Mouse (Mus musculus) embryo, embryonic 10 days (tissue): ENCODE measurements around the gene Fam122b.
"Not testable (repeated sequence)": the region's sequence is repeated elsewhere in the genome, so short reads cannot be mapped to it uniquely, and the experiment has no call there.

Experiments used
- DNase-seq: peaks from one replicate; pipeline ENCODE4 v3.0.0-alpha.2; 2015; ENCODE audit warnings: low spot score

Fam122b gene

GRCm38 (mm10) chrX:53269289-53270062 is at the start of gene Fam122b:
Gene Fam122b (minus strand): TSS chrX:53269805.
- DNase-seq = peak; percentile 94

GRCm38 (mm10) chrX:53287924-53288323 is 18.3 kb upstream of the Fam122b start:
- DNase-seq = no peak

GRCm38 (mm10) chrX:53273124-53273523 is 3.5 kb upstream of the Fam122b start, which contains the start of gene Fam122c:
Gene Fam122c (plus strand): TSS chrX:53273424.
- DNase-seq = no peak

GRCm38 (mm10) chrX:53271628-53272027 is 2.0 kb upstream of the Fam122b start:
- not testable (repeated sequence) for DNase-seq

GRCm38 (mm10) chrX:53270063-53270432 is 443 bp upstream of the Fam122b start:
- DNase-seq = peak; percentile 59

GRCm38 (mm10) chrX:53268856-53269255 is 749 bp downstream of the Fam122b start:
- DNase-seq = peak; percentile 72

GRCm38 (mm10) chrX:53266186-53266585 is 3.4 kb downstream of the Fam122b start:
- no peak for DNase-seq

GRCm38 (mm10) chrX:53255195-53255594 is 14.4 kb downstream of the Fam122b start:
- no peak for DNase-seq

- DNase-seq = no peak
Observed at GRCm38 (mm10) chrX:53240011-53240410, 29.6 kb downstream of the Fam122b start, which contains the start of gene Plac1. Gene Plac1 (minus strand): TSS chrX:53240111.

- peak; percentile 25 for DNase-seq
Observed at GRCm38 (mm10) chrX:53237971-53238370, 31.6 kb downstream of the Fam122b start.

GRCm38 (mm10) chrX:53236404-53236803 is 33.2 kb downstream of the Fam122b start:
- no peak for DNase-seq

GRCm38 (mm10) chrX:53233689-53234088 is 35.9 kb downstream of the Fam122b start:
- peak; percentile 62 for DNase-seq

GRCm38 (mm10) chrX:53231965-53232364 is 37.6 kb downstream of the Fam122b start:
- peak; percentile 56 for DNase-seq

- no peak for DNase-seq
Observed at GRCm38 (mm10) chrX:53224353-53224944, 45.2 kb downstream of the Fam122b start.

GRCm38 (mm10) chrX:53220855-53221254 is 48.8 kb downstream of the Fam122b start:
- no peak for DNase-seq

- DNase-seq = no peak
Observed at GRCm38 (mm10) chrX:53214557-53215229, 54.9 kb downstream of the Fam122b start.

GRCm38 (mm10) chrX:53213838-53214237 is 55.8 kb downstream of the Fam122b start:
- no peak for DNase-seq

- DNase-seq = no peak
Observed at GRCm38 (mm10) chrX:53212485-53212884, 57.1 kb downstream of the Fam122b start.

- no peak for DNase-seq
Observed at GRCm38 (mm10) chrX:53211756-53212483, 57.7 kb downstream of the Fam122b start.

GRCm38 (mm10) chrX:53209431-53209830 is 60.2 kb downstream of the Fam122b start:
- no peak for DNase-seq

GRCm38 (mm10) chrX:53204690-53205311 is 64.8 kb downstream of the Fam122b start:
- DNase-seq = no peak

GRCm38 (mm10) chrX:53201616-53202015 is 68.0 kb downstream of the Fam122b start:
- DNase-seq = no peak
